Mouse (Mus musculus) kidney, postnatal 0 days (tissue): Measurements from ENCODE around the gene Ptpre. TPM values are rescaled to one million over a fixed set of nuclear protein-coding genes. Genes with fewer than 3 reads are reported as not detected.
A peak's percentile ranks its signal among the peaks of the same experiment; 100 is the strongest.

Experiments used
- ATAC-seq: fragments of 200-750 bp; cut with Nextera tagmentation; replicated peaks from 2 replicates; pipeline ENCODE4 v1.8.0; 2017; ENCODE audit warnings: low read depth, moderate number of reproducible peaks, moderate TSS enrichment, moderate library complexity; ENCODE audit not compliant: low FRiP score
- DNase-seq: peaks from one replicate; pipeline ENCODE4 v3.0.0-alpha.2; 2016; ENCODE audit warnings: low spot score
- H3K27ac ChIP-seq: fragments of 300-500 bp; sonication (generic); 2 replicates; pipeline ENCODE4 v1.5.1; 2014; ENCODE audit warnings: mild to moderate bottlenecking
- H3K27me3 ChIP-seq: fragments of 300-500 bp; sonication (generic); 2 replicates; pipeline ENCODE4 v1.6.1; 2014; ENCODE audit warnings: low read length, mixed read lengths; ENCODE audit not compliant: insufficient read depth
- H3K36me3 ChIP-seq: fragments of 300-500 bp; sonication (generic); 2 replicates; pipeline ENCODE4 v1.6.1; 2014; ENCODE audit warnings: low read length, mixed read lengths; ENCODE audit not compliant: insufficient read depth
- H3K4me1 ChIP-seq: fragments of 300-500 bp; sonication (generic); replicated peaks from 2 replicates; pipeline ENCODE4 v1.6.1; 2014; ENCODE audit warnings: antibody characterized with exemption, low read length, mixed read lengths; ENCODE audit not compliant: insufficient read depth
- H3K4me2 ChIP-seq: fragments of 300-500 bp; sonication (generic); 2 replicates; pipeline ENCODE4 v1.6.1; 2014; ENCODE audit warnings: mild to moderate bottlenecking, low read length, moderate library complexity, mixed read lengths
- H3K4me3 ChIP-seq: fragments of 300-500 bp; sonication (generic); replicated peaks from 2 replicates; pipeline ENCODE4 v1.5.1; 2014; ENCODE audit warnings: low read depth, low read length
- H3K9ac ChIP-seq: fragments of 300-500 bp; sonication (generic); 2 replicates; pipeline ENCODE4 v1.6.1; 2014; ENCODE audit warnings: low read depth, low read length
- H3K9me3 ChIP-seq: fragments of 300-500 bp; sonication (generic); replicated peaks from 2 replicates; pipeline ENCODE4 v1.6.1; 2016; ENCODE audit warnings: low read length, inconsistent platforms, mixed read lengths
- CTCF ChIP-seq: IDR thresholded peaks from 2 replicates; pipeline ENCODE4 v1.5.1; 2016; ENCODE audit warnings: antibody characterized with exemption, low read depth, mild to moderate bottlenecking, moderate library complexity
- WGBS: fragments of 180-500 bp; shearing (Covaris S2); extraction: QIAGEN DNeasy Blood & Tissue Kit; methylation state at CpG from one replicate; pipeline ENCODE4 v1.1.7; 2014; 5-methylcytosine and 5-hydroxymethylcytosine counted together
- polyA plus RNA-seq: library from polyadenylated mRNA; unstranded; fragments of >200 nt; fragmentation: Nextera tagmentation; extraction: Ambion mirVana; gene quantifications from 2 replicates; pipeline ENCODE4 v1.2.1, GENCODE M21; 2015

The Ptpre gene
- polyA plus RNA-seq, 1 experiment from 2014 or later, result 1.3 TPM

DNA sequence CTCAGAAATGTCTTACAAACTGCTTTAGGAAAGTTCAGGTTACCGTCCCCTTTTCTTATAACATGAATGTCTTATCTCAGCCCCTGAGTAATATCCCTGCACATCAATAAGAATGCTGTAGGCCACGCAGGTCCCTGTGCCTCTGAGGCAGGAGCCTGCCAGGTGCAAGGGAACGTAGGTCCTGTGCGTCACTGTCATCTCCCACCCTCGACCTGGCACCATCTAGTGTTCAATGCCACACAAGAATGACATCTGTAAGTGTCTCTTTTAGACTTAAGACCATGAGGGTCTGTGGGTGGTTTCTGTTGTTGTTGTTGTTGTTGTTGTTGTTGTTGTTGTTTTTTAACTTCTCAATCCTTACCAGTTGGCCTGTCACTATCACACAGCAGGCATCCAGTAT, 56.0 kb downstream of the Ptpre start:
- peaks cover 4% of the 10 kb centered on the region; the same call in 1 of the 2 replicates for H3K4me1 ChIP-seq
- no peak for DNase-seq
- no peak overlapping the region for H3K9ac ChIP-seq
- TF ChIP-seq CTCF, result no peak
- no peak for ATAC-seq
- no peaks in the 10 kb centered on the region for H3K27me3 ChIP-seq
- WGBS, result 80% methylated on average over 5 of the region's 5 CpGs
- no peak overlapping the region for H3K27ac ChIP-seq
- H3K4me3 ChIP-seq, result no peak overlapping the region
- no peaks in the 10 kb centered on the region for H3K36me3 ChIP-seq
- no peaks in the 10 kb centered on the region for H3K9me3 ChIP-seq
- H3K4me2 ChIP-seq, result no peak overlapping the region

DNA sequence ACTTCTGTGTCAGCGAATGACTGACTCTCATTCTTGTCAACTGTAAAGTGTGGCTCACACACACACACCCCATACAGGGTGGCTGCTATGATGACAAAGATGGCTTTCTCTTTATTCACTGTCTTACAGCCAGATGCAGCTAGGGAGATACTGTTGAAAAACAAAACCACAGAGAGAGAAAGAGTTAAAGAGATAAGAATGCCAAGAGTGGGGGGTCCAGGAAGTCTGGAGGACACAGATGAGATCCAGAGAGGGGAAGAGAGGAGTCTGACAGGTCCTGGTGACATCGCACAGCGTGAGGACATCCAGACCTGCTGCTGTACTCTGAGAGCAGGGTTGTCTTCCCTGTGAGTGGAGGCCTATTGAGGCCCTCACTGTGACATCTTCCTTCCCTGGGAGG, 56.5 kb downstream of the Ptpre start:
- no peaks in the 10 kb centered on the region for H3K27me3 ChIP-seq
- no peak overlapping the region for H3K4me2 ChIP-seq
- H3K9ac ChIP-seq, result no peak overlapping the region
- H3K36me3 ChIP-seq, result no peaks in the 10 kb centered on the region
- H3K27ac ChIP-seq, result no peak overlapping the region
- no peak overlapping the region for H3K4me3 ChIP-seq
- TF ChIP-seq CTCF, result no peak
- DNase-seq (no peak), ATAC-seq (no peak)
- WGBS, result 81% methylated on average over 3 of the region's 3 CpGs
- H3K4me1 ChIP-seq, result peaks cover 4% of the 10 kb centered on the region; the same call in 1 of the 2 replicates
- no peaks in the 10 kb centered on the region for H3K9me3 ChIP-seq

DNA sequence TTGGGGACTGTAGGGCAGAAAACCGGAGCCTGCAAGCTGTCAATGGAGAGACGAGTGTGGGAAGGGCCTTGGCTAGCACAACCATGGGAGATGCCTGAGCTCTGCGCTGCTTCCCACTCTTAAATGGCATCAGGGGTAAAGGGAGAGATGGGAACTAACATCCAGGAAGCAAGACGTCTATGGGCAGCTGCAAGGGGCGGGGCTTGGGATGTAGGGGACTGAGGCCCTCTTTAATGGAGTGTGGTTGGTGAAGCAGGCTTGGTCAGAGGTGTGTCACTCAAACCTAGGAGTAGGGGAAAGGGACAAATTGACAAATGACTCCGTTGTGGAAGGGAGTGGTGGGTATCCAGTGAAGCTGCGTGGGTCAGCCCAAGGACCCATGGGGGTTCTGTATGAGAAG, 57.4 kb downstream of the Ptpre start:
- no peak overlapping the region for H3K27ac ChIP-seq
- no peaks in the 10 kb centered on the region for H3K27me3 ChIP-seq
- no peak for DNase-seq
- no peak for ATAC-seq
- H3K9me3 ChIP-seq, result no peaks in the 10 kb centered on the region
- TF ChIP-seq CTCF, result no peak
- H3K4me3 ChIP-seq, result no peak overlapping the region
- H3K4me1 ChIP-seq, result peaks cover 4% of the 10 kb centered on the region; the same call in 1 of the 2 replicates
- no peak overlapping the region for H3K4me2 ChIP-seq
- no peak overlapping the region for H3K9ac ChIP-seq
- no peaks in the 10 kb centered on the region for H3K36me3 ChIP-seq
- 59% methylated on average over 7 of the region's 7 CpGs for WGBS

DNA sequence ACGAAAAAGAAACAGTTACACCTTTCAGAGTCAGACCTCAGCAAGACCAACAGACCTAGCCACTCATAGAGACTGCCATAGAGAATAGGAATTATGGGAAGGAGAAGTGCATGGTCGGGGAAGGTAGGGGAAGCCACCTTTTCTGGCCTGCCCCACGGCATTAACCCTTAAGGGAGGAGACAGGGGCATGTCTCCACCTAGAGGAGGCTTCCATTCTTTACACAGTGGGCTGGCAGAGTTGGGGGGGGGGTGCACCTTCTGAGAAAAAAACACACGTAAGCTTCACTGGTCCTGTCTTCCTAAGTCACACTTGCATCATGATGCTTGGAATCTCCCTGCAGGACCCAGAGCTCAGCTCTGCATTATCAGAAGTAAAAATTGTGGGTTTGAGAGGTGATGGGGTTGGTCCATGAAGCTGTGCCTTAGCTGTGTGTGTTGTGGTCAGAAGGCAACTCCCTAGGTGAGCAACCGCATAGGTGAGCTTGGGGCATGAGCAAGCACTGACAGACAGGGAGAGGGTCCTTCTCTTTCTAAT, 58.4 kb downstream of the Ptpre start:
- peaks cover 4% of the 10 kb centered on the region; the same call in 1 of the 2 replicates for H3K4me1 ChIP-seq
- no peak overlapping the region for H3K4me2 ChIP-seq
- 31% methylated on average over 5 of the region's 5 CpGs for WGBS
- no peak overlapping the region for H3K27ac ChIP-seq
- no peak overlapping the region for H3K4me3 ChIP-seq
- peak; percentile 14; the same call in 1 of the 2 replicates for TF ChIP-seq CTCF
- no peaks in the 10 kb centered on the region for H3K9me3 ChIP-seq
- no peak for ATAC-seq
- H3K36me3 ChIP-seq, result no peaks in the 10 kb centered on the region
- H3K9ac ChIP-seq, result no peak overlapping the region
- no peaks in the 10 kb centered on the region for H3K27me3 ChIP-seq
- DNase-seq, result no peak

DNA sequence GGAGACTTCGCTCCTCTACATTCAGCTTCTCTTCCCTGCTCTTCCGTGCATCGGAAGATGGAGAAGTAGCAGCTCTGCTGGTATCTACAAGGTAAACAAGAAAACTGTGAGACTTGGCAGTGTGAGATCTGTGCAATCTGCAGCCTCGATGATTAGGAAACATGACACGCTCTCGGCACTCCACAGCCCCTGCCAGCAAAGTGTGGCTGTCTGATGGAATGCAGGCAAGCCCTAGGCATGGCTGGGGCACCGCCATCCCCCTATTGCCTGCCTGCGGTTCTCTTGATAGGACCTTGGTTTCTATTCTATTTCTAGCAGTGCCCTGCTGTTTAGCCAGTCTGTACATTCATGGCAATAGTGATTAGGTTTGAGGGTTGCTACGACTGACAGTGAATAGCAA, 59.7 kb downstream of the Ptpre start:
- peak; percentile 25 for DNase-seq
- Histone ChIP-seq H3K4me3 (no peak overlapping the region), H3K36me3 (no peaks in the 10 kb centered on the region), H3K9me3 (no peaks in the 10 kb centered on the region), H3K4me1 (peaks cover 4% of the 10 kb centered on the region; the same call in 1 of the 2 replicates), H3K27me3 (no peaks in the 10 kb centered on the region), H3K4me2 (no peak overlapping the region), H3K27ac (no peak overlapping the region), H3K9ac (no peak overlapping the region)
- no peak for ATAC-seq
- 39% methylated on average over 9 of the region's 9 CpGs for WGBS
- no peak for TF ChIP-seq CTCF

DNA sequence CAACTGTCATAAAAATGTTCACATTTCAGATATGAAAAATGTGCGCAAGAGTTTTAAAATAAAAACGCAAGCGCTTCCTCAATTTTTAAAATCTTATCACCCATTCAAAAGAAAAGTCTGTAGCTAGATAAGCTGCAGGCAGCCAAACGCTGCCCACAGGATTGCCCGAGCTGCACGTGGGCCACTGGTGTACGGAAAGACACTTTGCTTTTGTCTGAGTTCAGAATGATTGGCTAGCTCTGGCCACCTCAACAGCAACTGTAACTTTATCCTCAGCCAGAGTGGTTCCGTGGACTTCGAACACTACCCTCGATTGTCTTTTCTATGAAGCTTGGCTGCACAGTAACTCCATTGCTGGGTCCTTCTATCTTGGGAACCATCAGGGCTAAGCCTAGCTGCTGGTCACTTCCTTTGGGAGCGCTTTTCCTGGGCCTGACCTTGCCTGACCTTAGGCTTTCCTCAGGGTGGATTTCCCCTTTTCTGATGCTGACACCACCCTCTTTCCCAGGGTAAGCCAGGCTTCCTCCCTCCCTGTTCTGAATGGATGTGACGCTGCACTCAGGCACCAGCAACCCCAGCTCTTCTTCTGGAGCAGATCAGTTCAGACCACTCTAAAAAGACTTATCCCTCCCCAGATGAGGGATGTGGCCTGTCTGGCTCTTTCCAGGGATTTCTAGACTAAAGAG, 60.5 kb downstream of the Ptpre start:
- Histone ChIP-seq H3K4me3 (no peak overlapping the region), H3K36me3 (no peaks in the 10 kb centered on the region), H3K9me3 (no peaks in the 10 kb centered on the region), H3K9ac (no peak overlapping the region), H3K27me3 (no peaks in the 10 kb centered on the region), H3K27ac (no peak overlapping the region), H3K4me2 (no peak overlapping the region), H3K4me1 (peaks cover 4% of the 10 kb centered on the region; the same call in 1 of the 2 replicates)
- ATAC-seq (no peak), DNase-seq (no peak)
- no peak for TF ChIP-seq CTCF
- WGBS, result 53% methylated on average over 12 of the region's 12 CpGs
